Mouse (Mus musculus) ES-E14 (cell line): ENCODE measurements at regions not wholly inside any gene's neighbourhood (a gene's known extent, or its start where the extent isn't known, plus 50 kb on each side); places are given as distances from the start of the nearest gene placed in this dataset.

Experiments
- DNase-seq: peaks from one replicate; pipeline ENCODE4 v3.0.0-alpha.2; 2013; ENCODE audit warnings: low read depth, low spot score
- H3K27ac ChIP-seq: 2 replicates; pipeline ENCODE4 v1.5.1; 2012; ENCODE audit warnings: low read depth, mild to moderate bottlenecking, low read length, moderate library complexity, mixed read lengths; ENCODE audit not compliant: poor library complexity, insufficient read depth, severe bottlenecking
- H3K36me3 ChIP-seq: 2 replicates; pipeline ENCODE4 v1.6.1; 2012; ENCODE audit warnings: mild to moderate bottlenecking, low read length, moderate library complexity, mixed read lengths; ENCODE audit not compliant: control insufficient read depth, poor library complexity, insufficient read depth, severe bottlenecking
- H3K4me1 ChIP-seq, 2 experiments: fragments of 150-350 bp in 1 of 2; sonication (generic) in 1 of 2; 2 replicates each; pipeline ENCODE4 v1.6.1; 2012; ENCODE audit warnings: low read length in 2 of 2, mild to moderate bottlenecking in 1 of 2, mixed read lengths in 1 of 2; ENCODE audit not compliant: control insufficient read depth in 2 of 2, insufficient read depth in 2 of 2, poor library complexity in 1 of 2
- H3K4me3 ChIP-seq, 2 experiments: fragments of 150-350 bp in 1 of 2; sonication (generic) in 1 of 2; 2 replicates each; pipeline ENCODE4 v1.5.1; 2012; ENCODE audit warnings: low read length in 2 of 2, low read depth in 1 of 2, mild to moderate bottlenecking in 1 of 2, mixed read lengths in 1 of 2; ENCODE audit not compliant: insufficient read depth in 1 of 2, poor library complexity in 1 of 2, severe bottlenecking in 1 of 2
- H3K9ac ChIP-seq: 2 replicates; pipeline ENCODE4 v1.6.1; 2012; ENCODE audit warnings: low read depth, mild to moderate bottlenecking, low read length, mixed read lengths; ENCODE audit not compliant: poor library complexity, insufficient read depth, severe bottlenecking
- H3K9me3 ChIP-seq: fragments of 150-350 bp; sonication (generic); 2 replicates; pipeline ENCODE4 v1.6.1; 2012; ENCODE audit warnings: low read depth, mild to moderate bottlenecking, low read length; ENCODE audit not compliant: control insufficient read depth, insufficient read depth
- CHD2 ChIP-seq: IDR thresholded peaks from 2 replicates; pipeline ENCODE4 v1.6.1; 2014; ENCODE audit warnings: mild to moderate bottlenecking, low read depth, low read length, inconsistent platforms
- HCFC1 ChIP-seq: IDR thresholded peaks from 2 replicates; pipeline ENCODE4 v1.6.1; 2012; ENCODE audit warnings: low read length, inconsistent platforms, borderline replicate concordance; ENCODE audit not compliant: insufficient read depth
- MAFK ChIP-seq: IDR thresholded peaks from 2 replicates; pipeline ENCODE4 v1.6.1; 2014; ENCODE audit warnings: mild to moderate bottlenecking, low read depth, low read length, inconsistent platforms; ENCODE audit not compliant: insufficient read depth
- ZC3H11A ChIP-seq: IDR thresholded peaks from 2 replicates; pipeline ENCODE4 v1.6.1; 2012; ENCODE audit warnings: low read depth, mild to moderate bottlenecking, inconsistent platforms, low read length, borderline replicate concordance
- ZNF384 ChIP-seq: IDR thresholded peaks from 2 replicates; pipeline ENCODE4 v1.6.1; 2012; ENCODE audit warnings: low read depth, low read length, inconsistent platforms
- in situ Hi-C, 2 experiments: fragments of 600-800 bp; cut with MboI; formaldehyde crosslinking; loops; one replicate each; pipeline ENCODE4 v1.15.1; 2025; ENCODE audit warnings: low sequenced_read_pairs in 2 of 2, inconsistent platforms in 1 of 2; ENCODE audit not compliant: unreplicated experiment in 2 of 2

DNA sequence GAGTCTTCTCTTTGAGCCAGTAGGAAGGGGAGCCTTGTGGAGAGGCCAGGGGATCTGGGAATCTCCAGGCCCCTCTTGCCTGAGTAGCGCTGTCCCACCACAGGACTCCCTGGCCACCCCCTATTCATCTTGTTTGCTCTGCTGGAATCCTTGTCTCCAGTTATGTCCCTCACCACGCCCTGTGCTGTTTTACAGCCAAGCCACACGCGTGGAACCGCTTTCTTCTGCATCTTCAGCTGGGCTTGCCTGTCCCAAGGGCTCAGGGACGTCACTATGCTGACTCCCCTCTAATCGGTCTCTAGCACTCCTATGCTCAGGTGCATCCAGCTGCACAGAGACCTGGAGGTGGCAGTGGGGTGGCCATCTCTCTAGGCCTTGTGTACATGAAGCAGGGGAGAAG lies 151.3 kb downstream of the Pja1 start:
- TF ChIP-seq HCFC1 (no peak), ZNF384 (no peak), CHD2 (no peak), ZC3H11A (no peak)
- H3K36me3 ChIP-seq: no peaks in the 10 kb centered on the region
- 0 out of 4 replicates have a peak, but pooled peaks cover 0 to 6% of the 10 kb centered on the region in 2 experiments for H3K4me1 ChIP-seq
- H3K9ac ChIP-seq: no peak overlapping the region
- no peaks in the 10 kb centered on the region for H3K9me3 ChIP-seq
- H3K27ac ChIP-seq: no peak overlapping the region
- in situ Hi-C loops: no loop called here
- no peak for DNase-seq
- no peak overlapping the region for H3K4me3 ChIP-seq

DNA sequence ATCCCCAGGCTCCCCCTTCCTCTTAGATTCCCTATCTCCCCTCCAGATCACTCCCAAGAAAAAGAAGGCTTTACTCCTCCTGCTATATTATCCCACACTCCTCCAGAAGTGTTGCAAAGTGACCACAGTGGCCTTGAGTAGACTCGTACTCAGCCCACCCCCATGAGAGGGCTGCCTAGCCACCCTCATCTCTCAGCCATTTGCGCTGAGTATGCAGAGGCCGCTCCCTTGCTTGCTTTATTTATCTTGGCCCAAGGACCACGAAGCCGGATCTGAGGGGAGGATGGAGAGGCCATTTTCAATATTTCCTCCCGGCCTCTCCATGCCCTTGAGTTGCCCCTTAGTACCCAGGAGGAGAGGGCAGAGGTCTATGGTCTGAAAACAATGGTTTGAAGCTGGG lies 151.9 kb downstream of the Pja1 start:
- Histone ChIP-seq H3K4me3 (no peak overlapping the region), H3K9ac (no peak overlapping the region), H3K9me3 (no peaks in the 10 kb centered on the region), H3K27ac (no peak overlapping the region), H3K36me3 (no peaks in the 10 kb centered on the region), H3K4me1 (0 out of 4 replicates have a peak, but pooled peaks cover 0 to 6% of the 10 kb centered on the region in 2 experiments)
- TF ChIP-seq CHD2 (no peak), HCFC1 (no peak), ZNF384 (no peak), MAFK (no peak), ZC3H11A (no peak)
- in situ Hi-C loops: no loop called here
- no peak for DNase-seq

DNA sequence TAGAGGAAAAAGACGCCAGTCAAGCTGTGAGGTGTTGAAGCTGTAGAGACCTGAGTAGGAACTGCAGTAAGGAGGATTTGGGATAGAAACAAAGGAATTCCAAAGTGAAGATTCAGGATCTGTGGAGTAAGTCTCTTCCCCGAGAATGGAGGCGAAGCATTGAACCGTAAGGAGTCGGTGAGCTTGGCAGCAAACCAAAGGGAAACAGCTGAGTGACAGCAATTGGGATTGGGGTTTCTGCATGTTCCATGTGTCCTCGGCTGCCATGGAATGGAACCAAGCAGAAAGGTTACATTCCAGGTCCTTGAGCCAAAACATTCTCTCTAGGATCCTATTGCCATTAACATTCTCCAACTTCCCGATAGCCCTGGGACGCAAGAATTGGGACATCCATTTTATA lies 152.9 kb downstream of the Pja1 start:
- in situ Hi-C loops: no loop called here
- no peaks in the 10 kb centered on the region for H3K36me3 ChIP-seq
- no peak overlapping the region for H3K9ac ChIP-seq
- DNase-seq: no peak
- TF ChIP-seq ZC3H11A: no peak
- TF ChIP-seq CHD2: no peak
- TF ChIP-seq MAFK: no peak
- TF ChIP-seq HCFC1: no peak
- no peak for TF ChIP-seq ZNF384
- 0 out of 4 replicates have a peak, but pooled peaks cover 0 to 6% of the 10 kb centered on the region in 2 experiments for H3K4me1 ChIP-seq
- H3K27ac ChIP-seq: no peak overlapping the region
- H3K9me3 ChIP-seq: no peaks in the 10 kb centered on the region
- H3K4me3 ChIP-seq: no peak overlapping the region

DNA sequence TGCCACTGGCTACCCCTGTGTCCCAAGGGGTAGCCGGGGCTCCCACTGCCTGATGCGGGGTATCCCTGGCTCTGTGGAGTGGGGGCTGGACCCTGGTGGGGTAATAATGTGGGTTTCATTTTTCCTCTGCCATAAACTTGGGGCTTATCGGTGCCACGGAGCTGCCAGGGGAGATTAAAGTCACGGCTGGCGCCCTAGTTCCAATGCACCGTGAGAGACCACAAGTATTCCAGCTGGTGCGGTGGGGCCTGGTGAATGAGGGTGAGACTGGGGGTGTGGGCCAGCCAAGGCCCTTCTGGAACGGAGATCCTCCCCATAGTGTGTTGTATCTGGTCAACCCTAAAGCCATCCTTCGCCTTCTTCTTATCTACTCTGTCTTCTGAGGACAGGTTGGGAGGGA lies 153.3 kb downstream of the Pja1 start:
- DNase-seq: no peak
- Histone ChIP-seq H3K36me3 (no peaks in the 10 kb centered on the region), H3K9ac (no peak overlapping the region), H3K4me3 (no peak overlapping the region), H3K9me3 (no peaks in the 10 kb centered on the region), H3K27ac (no peak overlapping the region), H3K4me1 (0 out of 4 replicates have a peak, but pooled peaks cover 0 to 6% of the 10 kb centered on the region in 2 experiments)
- TF ChIP-seq CHD2 (no peak), ZC3H11A (no peak), HCFC1 (no peak), MAFK (no peak)
- in situ Hi-C loops: no loop called here

DNA sequence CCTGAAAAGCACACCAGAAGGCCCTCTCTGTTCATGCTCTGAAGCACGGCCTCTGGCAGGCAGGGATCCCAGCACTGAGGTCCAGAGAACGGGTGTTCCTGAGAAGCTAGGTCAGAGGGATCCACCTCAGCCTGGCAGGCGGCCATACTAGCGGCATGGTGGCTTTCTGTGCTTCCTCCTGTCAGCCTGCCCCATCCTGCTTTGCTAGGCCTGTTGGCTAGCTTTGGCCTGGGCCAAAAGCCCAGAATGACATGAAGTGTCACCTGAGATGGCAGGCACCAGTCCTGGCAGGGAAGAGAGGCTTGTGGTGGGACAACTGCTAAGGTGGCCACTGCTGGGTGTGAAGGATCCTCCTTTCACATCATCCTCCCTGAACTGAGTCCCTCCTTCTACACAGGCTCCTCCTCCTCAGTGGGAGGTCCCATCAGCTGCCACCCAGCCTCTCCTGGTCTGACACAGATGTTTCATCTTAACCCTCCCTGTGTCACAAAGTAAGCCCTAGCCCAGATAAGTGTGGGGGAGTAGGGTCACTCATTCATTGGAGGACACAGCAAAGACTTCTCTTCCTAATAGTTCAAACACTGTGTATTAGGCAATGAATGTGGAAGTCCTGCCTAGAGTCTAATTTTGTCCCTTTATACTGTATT lies 154.5 kb downstream of the Pja1 start:
- TF ChIP-seq HCFC1: no peak
- no peak for TF ChIP-seq CHD2
- Histone ChIP-seq H3K4me3 (no peak overlapping the region), H3K9ac (no peak overlapping the region), H3K9me3 (no peaks in the 10 kb centered on the region), H3K27ac (no peak overlapping the region), H3K36me3 (no peaks in the 10 kb centered on the region), H3K4me1 (0 out of 4 replicates have a peak, but pooled peaks cover 0 to 3% of the 10 kb centered on the region in 2 experiments)
- DNase-seq: no peak
- in situ Hi-C loops: no loop called here
